Mouse (Mus musculus) small intestine, adult 2 months (tissue): ENCODE results near the gene Cnga3. TPM values are rescaled to one million over a fixed set of nuclear protein-coding genes. Genes with fewer than 3 reads are reported as not detected.

Experiments
- H3K27ac ChIP-seq: fragments of 200-500 bp; 2 replicates; pipeline ENCODE4 v1.5.1; 2012; ENCODE audit warnings: low read depth, low read length, control low read depth, inconsistent platforms; ENCODE audit not compliant: insufficient read depth
- H3K27me3 ChIP-seq: fragments of 200-500 bp; 2 replicates; pipeline ENCODE4 v1.6.1; 2012; ENCODE audit warnings: mild to moderate bottlenecking, moderate library complexity, low read length, inconsistent platforms; ENCODE audit not compliant: control insufficient read depth, insufficient read depth
- H3K36me3 ChIP-seq: fragments of 200-500 bp; 2 replicates; pipeline ENCODE4 v1.6.1; 2012; ENCODE audit warnings: mild to moderate bottlenecking, low read length, control low read depth, inconsistent platforms; ENCODE audit not compliant: control insufficient read depth, insufficient read depth
- H3K4me1 ChIP-seq: fragments of 200-500 bp; 2 replicates; pipeline ENCODE4 v1.6.1; 2012; ENCODE audit warnings: low read length, inconsistent platforms, mixed read lengths; ENCODE audit not compliant: control insufficient read depth, insufficient read depth, insufficient read length
- H3K4me3 ChIP-seq: fragments of 200-500 bp; 2 replicates; pipeline ENCODE4 v1.5.1; 2012; ENCODE audit warnings: low read depth, mild to moderate bottlenecking, control low read depth, inconsistent platforms, low read length, moderate library complexity
- CTCF ChIP-seq: fragments of 200-500 bp; IDR thresholded peaks from 2 replicates; pipeline ENCODE4 v1.5.1; 2012; ENCODE audit warnings: low read depth, mild to moderate bottlenecking, control low read depth, inconsistent platforms, low read length, moderate library complexity, mixed read lengths; ENCODE audit not compliant: insufficient replicate concordance, insufficient read length; ENCODE audit errors: extremely low read depth
- POLR2A ChIP-seq: fragments of 200-500 bp; IDR thresholded peaks from 2 replicates; pipeline ENCODE4 v1.6.1; 2012; ENCODE audit warnings: low read depth, mild to moderate bottlenecking, control low read depth, inconsistent platforms, low read length, moderate library complexity
- WGBS: fragments of 180-500 bp; shearing (Covaris S2); methylation state at CpG from one replicate; pipeline ENCODE4 v1.1.7; 2018; 5-methylcytosine and 5-hydroxymethylcytosine counted together
- polyA plus RNA-seq: library from polyadenylated mRNA; depleted of rRNA; stranded (reverse); fragments of >200 nt; gene quantifications from 2 replicates; pipeline ENCODE4 v1.2.3, GENCODE M21; 2012

Gene Cnga3
- polyA plus RNA-seq, 1 experiment: 0.08 TPM

DNA sequence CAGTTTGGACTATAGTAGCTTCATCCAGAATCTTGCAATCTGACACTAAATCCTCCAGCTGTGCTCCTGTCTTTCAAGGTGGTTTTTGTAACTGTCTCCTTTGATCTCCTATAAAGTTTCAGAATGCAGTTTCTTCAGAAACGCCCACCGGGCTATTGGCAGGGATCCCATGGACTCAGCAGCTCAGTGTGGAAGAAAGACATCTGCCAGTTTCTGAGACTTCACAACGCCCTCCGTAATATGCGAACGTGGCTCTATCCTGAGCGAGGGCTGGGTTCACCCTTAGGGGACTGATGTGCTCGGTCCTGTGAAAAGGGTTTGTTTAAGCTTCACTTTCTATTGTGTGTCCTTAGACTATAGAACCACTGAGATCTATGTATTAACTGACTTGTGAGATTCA is 6.5 kb upstream of the Cnga3 start:
- WGBS: 78% methylated on average over 8 of the region's 8 CpGs
- no peak overlapping the region for H3K27ac ChIP-seq
- H3K4me3 ChIP-seq: no peak overlapping the region
- H3K36me3 ChIP-seq: no peaks in the 10 kb centered on the region
- no peaks in the 10 kb centered on the region for H3K27me3 ChIP-seq
- H3K4me1 ChIP-seq: no peaks in the 10 kb centered on the region
- TF ChIP-seq POLR2A (no peak), CTCF (no peak)

DNA sequence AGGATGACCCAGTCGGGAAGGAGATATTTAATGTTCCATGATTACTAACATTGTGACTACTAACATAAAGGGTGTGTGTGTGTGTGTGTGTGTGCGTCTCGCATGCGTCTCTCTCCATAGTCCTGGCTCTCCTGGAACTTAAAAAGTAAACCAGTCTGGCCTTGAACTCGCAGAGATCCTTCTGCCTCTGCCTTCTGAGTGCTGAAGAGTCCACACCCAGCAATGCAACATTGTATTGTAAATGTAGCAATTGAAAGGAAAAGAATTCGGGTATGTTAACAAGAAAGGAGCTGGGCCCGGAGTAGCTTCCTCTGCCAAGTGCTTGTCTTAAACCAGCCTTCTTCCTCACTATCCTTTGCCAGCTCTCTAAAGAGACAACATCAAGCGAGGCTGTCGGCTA is 1.9 kb upstream of the Cnga3 start:
- Histone ChIP-seq H3K27ac (no peak overlapping the region), H3K27me3 (no peaks in the 10 kb centered on the region), H3K36me3 (no peaks in the 10 kb centered on the region), H3K4me1 (no peaks in the 10 kb centered on the region), H3K4me3 (no peak overlapping the region)
- TF ChIP-seq POLR2A (no peak), CTCF (no peak)
- WGBS: 87% methylated on average over 9 of the region's 9 CpGs

DNA sequence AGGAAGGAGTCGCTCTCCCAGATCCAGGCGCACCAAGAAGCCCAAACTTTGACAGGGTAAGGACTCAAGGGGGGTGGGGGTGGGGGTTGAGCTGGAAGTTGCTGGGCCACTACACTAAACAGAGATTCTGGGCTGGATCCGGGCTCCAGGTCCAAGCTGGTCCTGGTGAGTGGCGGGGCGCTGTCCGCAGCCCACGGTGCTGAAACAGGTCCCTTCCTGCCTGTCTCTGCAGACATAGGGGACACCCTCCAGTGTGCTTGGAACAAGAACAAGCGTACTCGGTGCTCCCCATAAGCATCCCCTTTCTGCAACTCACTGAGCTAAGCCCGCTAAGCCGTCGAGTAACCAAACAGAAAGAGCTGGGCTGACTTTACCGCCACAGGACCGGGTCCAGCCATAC is 4.2 kb downstream of the Cnga3 start:
- Histone ChIP-seq H3K4me3 (no peak overlapping the region), H3K36me3 (no peaks in the 10 kb centered on the region), H3K27ac (no peak overlapping the region), H3K4me1 (no peaks in the 10 kb centered on the region), H3K27me3 (no peaks in the 10 kb centered on the region)
- WGBS: 12% methylated on average over 14 of the region's 14 CpGs
- no peak for TF ChIP-seq CTCF
- no peak for TF ChIP-seq POLR2A

DNA sequence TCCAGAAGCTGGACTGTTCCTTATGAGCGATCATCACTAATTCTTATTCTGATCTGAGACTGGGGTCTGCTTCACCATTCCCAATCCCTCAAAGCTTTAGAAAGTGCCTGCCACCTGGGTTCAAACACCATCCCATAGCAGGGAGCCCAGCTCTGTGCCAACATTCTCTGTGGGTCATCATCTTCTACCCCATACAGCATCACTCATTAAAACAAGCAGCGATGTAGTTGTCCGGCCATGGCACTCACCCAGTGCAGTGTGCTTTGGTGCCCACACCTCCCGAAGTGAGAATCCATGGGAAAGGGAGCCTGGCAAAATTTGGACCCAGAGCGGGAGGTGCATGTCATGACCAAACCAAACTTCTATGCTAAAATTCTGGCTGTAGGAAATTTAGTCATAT is 5.4 kb downstream of the Cnga3 start:
- Histone ChIP-seq H3K4me1 (no peaks in the 10 kb centered on the region), H3K27ac (no peak overlapping the region), H3K36me3 (no peaks in the 10 kb centered on the region), H3K4me3 (no peak overlapping the region), H3K27me3 (no peaks in the 10 kb centered on the region)
- WGBS: 91% methylated on average over 5 of the region's 5 CpGs
- TF ChIP-seq POLR2A (no peak), CTCF (no peak)

DNA sequence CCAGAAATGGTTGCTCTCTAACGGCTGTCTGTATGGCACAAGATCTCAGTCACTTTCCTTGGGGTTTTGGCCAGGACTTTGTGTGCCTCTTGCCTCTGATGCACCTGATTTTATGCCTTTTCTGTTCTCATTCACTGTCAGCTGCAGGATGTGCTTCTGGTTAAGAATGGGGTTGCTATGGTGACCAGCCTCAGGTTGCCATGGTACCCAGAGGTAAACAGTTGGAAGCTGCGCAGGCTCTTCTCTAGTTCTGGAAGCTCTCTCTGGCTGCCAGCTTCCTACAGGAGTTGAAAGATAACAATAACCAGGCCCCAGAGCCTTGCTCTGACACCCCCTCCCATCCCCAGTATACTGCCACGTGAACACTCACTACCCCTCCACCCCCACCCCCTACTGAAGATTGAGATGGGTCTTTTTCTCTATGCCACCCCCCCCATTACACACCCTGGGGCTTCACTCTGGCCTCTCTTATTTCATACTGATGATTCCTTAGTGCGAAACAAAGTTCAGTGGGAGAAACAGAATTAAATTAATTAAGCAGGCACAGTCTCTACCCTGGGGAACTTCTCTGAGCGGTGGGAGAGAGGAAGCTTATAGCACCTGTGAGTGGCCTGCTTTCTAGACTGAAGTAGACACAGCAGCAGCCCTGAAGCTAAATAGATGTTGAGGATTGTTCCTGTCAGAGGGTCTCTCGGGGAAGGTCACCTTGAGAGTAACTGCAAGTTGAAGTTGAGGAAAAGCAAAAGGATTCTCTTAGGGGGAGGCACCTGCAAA is 6.1 kb downstream of the Cnga3 start:
- WGBS: 60% methylated on average over 6 of the region's 6 CpGs
- no peaks in the 10 kb centered on the region for H3K36me3 ChIP-seq

DNA sequence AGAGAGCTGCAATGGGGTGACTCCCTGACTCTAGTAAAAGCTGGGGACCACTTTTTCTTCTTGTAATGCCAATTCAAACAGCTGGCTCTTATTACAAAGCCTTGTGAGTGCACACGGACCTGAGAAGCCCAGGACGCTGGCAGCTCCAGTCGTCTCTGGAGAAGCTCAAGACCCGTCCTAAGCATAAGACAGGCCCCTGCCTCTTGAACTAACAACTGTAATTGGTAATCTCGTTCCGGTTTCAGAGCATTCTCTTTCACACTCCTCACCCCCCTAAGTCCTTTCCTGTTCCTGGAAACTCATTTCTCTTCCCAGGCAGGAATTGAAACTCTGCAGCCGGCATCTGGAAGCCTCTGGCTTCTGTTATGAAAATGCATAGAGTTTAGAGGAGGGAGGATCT is 7.8 kb downstream of the Cnga3 start:
- Histone ChIP-seq H3K27me3 (no peaks in the 10 kb centered on the region), H3K4me1 (no peaks in the 10 kb centered on the region), H3K36me3 (no peaks in the 10 kb centered on the region), H3K27ac (no peak overlapping the region), H3K4me3 (no peak overlapping the region)
- no peak for TF ChIP-seq POLR2A
- TF ChIP-seq CTCF: no peak
- WGBS: 59% methylated on average over 7 of the region's 7 CpGs

More for the DNA sequence above, 6.1 kb downstream of the Cnga3 start:
- no peak overlapping the region for H3K27ac ChIP-seq
- H3K4me1 ChIP-seq: no peaks in the 10 kb centered on the region
- no peaks in the 10 kb centered on the region for H3K27me3 ChIP-seq
- H3K4me3 ChIP-seq: no peak overlapping the region
- TF ChIP-seq POLR2A (no peak), CTCF (no peak)

DNA sequence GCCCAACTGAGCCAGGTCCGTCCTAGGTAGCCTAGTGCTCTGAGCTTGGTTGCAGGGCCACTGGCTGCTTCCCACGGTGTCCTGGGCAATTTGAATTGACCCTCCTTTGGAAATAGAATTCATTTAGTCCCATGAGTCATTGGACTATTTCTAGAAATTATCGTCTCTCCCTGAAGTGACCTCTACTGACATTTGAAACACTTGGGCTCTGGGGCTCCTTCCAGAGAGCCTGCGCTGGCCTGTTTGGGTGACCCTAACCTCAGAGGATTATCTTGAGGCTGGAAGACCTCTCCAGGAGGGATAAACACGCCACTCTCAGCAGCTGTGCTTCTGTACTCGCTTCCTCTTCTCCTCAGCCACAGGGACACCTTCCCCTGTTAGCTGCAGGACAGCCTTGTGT is 16.2 kb downstream of the Cnga3 start:
- Histone ChIP-seq H3K27ac (no peak overlapping the region), H3K4me1 (no peaks in the 10 kb centered on the region), H3K36me3 (no peaks in the 10 kb centered on the region), H3K27me3 (no peaks in the 10 kb centered on the region), H3K4me3 (no peak overlapping the region)
- no peak for TF ChIP-seq POLR2A
- no peak for TF ChIP-seq CTCF
- 67% methylated on average over 6 of the region's 6 CpGs for WGBS

DNA sequence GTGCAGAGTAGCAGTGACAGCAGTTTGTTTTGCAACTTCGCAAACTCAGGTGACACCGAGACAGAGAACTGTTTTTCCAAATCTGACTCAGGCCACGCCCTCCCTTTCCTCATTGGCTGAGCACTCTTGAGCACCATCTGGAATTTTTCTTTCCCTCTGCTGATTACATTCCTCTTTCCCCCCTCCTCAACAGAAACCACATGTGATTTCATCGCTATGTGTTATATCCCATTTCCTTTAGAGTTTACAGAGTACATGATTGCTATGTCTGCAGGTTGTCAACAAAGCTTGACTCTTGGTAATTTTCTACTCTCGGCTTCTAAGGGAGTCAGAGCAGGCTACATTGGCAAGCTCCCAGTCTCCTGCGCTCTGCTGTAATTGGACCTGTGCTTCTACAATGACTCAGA is 17.1 kb downstream of the Cnga3 start:
- no peak for TF ChIP-seq CTCF
- no peak for TF ChIP-seq POLR2A
- Histone ChIP-seq H3K4me3 (no peak overlapping the region), H3K27me3 (no peaks in the 10 kb centered on the region), H3K4me1 (no peaks in the 10 kb centered on the region), H3K27ac (no peak overlapping the region), H3K36me3 (no peaks in the 10 kb centered on the region)
- WGBS: 53% methylated on average over 6 of the region's 6 CpGs
